Mouse (Mus musculus): ENCODE results near the gene Myadm. TPM values are rescaled to one million over a fixed set of nuclear protein-coding genes. Genes with fewer than 3 reads are reported as not detected.
"Not testable (repeated sequence)": the region's sequence is repeated elsewhere in the genome, so short reads cannot be mapped to it uniquely, and the experiment has no call there.

Gene Myadm
- total RNA-seq, 4 experiments from 2014 or later, result 57.2 to 68.4 (median 58.8) TPM

DNA sequence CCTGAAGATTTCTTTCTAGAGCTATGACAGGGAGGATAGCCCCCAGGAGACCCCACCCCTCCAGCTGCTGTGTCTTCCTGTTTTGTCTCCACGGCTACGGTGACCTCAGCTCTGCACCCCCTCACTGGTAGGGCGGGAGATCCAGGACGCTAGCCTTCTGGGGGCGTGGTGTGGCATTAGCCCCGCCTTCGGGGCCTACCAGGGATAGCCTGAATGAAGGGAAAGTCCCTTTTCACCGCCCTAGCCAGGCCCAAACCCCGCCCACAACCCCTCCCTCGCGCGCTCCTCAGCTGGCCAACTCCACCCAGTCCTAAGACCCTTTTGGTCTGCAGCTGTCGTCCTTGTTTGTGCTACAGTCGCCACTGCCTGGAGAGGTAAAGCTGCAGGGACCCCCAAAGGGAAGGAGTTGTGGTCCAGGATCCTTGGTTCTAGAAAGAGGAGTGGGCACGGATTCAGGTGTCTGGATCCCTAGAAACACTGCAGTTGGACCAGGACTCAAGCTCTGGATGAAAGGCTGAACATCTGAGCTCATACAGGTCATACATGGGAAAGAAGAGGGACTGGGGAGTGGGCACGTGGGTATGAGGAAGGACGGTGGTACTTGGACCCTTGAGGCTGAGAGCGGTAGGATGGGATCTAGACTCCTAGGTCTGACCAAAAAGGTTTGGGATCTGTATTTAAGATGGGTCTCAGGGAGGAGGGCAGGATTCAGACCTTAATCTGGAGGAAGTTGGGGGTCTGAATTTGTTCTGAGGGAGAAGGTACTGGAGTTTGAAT lies 1.6 kb downstream of the Myadm start:
- DNase-seq (ENCODE audit: low spot score in 2 of 2), result peak; percentile 86 to 91

- no peak for DNase-seq (ENCODE audit: low spot score in 2 of 2)
These were observed 2.3 kb downstream of the Myadm start for GRCm38 (mm10) chr7:3291197-3291596.

DNA sequence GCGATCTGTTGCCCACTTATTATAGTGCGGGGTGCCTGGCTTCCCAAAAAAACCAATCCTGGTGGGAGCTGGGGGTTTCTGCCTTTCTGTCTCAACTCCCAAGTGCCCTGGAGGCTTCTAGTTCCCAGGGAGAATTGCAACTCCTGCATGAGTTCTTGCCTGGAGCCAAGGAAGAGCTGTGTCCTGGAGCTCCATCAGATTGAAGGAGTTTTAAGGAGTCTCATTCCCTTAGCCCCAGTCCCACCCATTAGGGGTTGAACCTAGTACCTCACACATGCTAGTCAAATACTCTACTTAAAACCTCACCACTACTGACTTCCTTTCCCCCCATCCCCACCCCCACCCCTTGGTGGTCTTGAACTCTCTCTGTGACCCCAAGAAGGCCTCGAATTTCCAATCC lies 2.9 kb downstream of the Myadm start:
- DNase-seq (ENCODE audit: low spot score in 2 of 2), result no peak

DNA sequence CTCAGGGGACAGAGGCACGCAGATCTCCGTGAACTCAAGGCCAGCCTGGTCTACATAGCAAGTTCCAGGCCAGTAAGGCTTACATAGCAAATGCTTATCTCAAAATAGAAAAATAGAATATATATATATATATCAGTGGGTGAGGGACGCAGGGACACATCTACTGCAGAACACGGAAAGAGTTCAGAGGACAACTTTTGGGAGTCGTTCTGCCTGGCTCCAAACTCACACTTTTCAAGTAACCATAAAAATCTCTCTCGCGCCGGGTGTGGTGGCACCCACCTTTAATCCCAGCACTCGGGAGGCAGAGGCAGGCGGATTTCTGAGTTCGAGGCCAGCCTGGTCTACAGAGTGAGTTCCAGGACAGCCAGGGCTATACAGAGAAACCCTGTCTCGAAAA lies 3.4 kb downstream of the Myadm start:
- not testable (repeated sequence) for DNase-seq (ENCODE audit: low spot score in 2 of 2)

GRCm38 (mm10) chr7:3292791-3293190 lies 3.9 kb downstream of the Myadm start:
- no peak for DNase-seq (ENCODE audit: low spot score in 2 of 2)

GRCm38 (mm10) chr7:3294794-3295193 lies 5.9 kb downstream of the Myadm start:
- no peak for DNase-seq (ENCODE audit: low spot score in 2 of 2)

GRCm38 (mm10) chr7:3295321-3296110 lies 6.6 kb downstream of the Myadm start:
- DNase-seq (ENCODE audit: low spot score in 2 of 2), result no peak

- no peak for DNase-seq (ENCODE audit: low spot score in 2 of 2)
These were observed 7.8 kb downstream of the Myadm start for GRCm38 (mm10) chr7:3296711-3297110.

GRCm38 (mm10) chr7:3299941-3300617 lies 11.2 kb downstream of the Myadm start:
- DNase-seq (ENCODE audit: low spot score in 2 of 2), result peak in 1 of 2 experiments; percentile 38

- DNase-seq (ENCODE audit: low spot score in 2 of 2), result no peak
These were observed 12.2 kb downstream of the Myadm start for GRCm38 (mm10) chr7:3300891-3301627.

GRCm38 (mm10) chr7:3301628-3302555 lies 13.0 kb downstream of the Myadm start:
- no peak for DNase-seq (ENCODE audit: low spot score in 2 of 2)

DNA sequence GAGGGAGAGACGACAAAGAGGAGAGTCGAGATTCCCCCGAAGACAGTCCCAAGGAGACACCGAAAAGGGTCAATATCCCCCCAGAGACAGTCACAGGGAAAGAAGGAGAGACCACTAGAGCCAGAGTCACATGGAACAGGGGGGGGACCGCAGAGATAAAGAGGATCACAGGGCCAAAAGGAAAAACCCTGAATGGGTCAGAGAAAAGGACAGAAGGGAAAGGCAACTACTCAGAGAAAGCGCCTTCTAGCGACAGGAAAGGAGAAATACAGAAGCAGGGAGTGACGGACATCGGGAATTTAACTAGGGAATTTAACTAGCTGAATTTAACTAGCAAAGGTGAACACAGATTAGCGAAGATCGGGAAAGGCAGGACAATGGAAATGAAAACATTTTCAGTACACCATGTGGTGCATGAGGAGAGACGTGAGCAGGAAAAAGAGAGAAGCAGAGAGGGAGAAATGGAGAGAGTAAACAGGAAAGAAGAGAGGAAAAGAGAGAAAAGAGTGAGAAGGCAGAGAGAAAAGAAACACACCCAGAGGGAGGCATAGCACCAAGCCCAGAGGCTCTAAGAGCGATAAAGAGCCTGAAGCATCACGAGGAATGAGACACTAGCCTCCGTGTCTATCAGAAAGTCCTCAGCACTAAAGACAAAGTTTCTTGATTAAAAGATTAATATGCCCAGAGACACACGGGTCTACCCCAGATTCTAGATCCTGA lies 13.8 kb downstream of the Myadm start:
- no peak for DNase-seq (ENCODE audit: low spot score in 2 of 2)

- DNase-seq (ENCODE audit: low spot score in 2 of 2), result peak in 1 of 2 experiments; percentile 70
These were observed 14.4 kb downstream of the Myadm start for GRCm38 (mm10) chr7:3303276-3303781.

GRCm38 (mm10) chr7:3303789-3304188 lies 14.9 kb downstream of the Myadm start:
- no peak for DNase-seq (ENCODE audit: low spot score in 2 of 2)

DNA sequence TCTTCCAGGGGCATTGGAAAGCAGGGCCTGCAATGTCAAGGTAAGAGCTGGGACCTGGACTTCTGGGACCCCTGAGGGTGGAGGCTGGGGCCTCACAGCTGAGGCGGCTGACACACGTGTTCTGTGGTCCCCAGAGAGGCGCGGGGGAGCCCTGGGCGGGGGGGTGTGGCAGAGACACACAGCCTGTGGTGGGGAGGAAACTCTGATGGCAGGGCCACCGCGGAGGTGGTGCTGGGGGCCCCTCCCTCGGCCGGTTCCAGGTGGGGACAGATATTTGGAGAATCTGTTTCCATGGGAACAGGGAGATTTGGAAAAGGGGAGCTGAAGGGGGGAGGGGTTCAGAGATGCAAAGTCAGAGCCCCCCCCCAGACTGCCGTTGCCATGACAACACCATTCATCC lies 15.4 kb downstream of the Myadm start:
- DNase-seq (ENCODE audit: low spot score in 2 of 2), result peak; percentile 46 to 59

DNA sequence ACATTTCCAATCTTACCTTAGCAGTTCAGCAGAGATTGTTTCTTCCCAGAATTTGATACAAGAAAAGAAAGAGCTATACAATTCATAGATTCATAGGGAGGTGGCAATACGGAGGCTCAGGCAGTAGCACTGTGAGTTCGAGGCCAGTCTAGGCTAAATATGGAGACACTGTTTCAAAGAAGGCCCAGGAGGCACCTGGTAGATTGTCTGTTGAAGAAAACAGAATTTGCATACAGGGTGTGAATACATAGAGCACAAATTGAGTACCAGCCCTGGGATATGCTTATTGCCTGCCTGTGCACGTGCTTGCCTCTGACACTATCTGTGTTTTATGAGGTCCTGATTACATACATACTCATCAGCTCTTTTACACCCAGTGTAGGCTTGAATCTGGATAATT lies 17.5 kb downstream of the Myadm start:
- DNase-seq (ENCODE audit: low spot score in 2 of 2), result no peak

DNA sequence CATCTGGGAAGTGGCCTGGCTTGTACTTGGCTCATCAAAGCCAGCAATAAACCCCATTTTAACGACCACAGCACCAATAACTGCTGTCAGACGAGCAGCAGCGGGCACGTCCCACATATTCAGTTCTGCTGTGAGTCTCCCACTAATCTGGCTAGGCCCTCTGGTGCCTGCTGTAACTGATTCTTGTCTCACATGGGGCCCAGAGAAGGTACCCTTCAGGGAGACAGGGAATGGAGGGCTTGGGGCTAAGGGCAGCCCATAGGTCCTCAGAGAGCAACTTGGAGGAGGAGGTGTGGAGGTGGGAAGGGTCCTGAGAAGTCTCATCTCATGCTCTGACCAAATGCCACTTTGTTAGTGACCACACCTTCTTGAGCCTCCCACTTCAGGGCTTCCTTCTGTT lies 19.8 kb downstream of the Myadm start:
- no peak for DNase-seq (ENCODE audit: low spot score in 2 of 2)

- DNase-seq (ENCODE audit: low spot score in 2 of 2), result no peak
These were observed 21.4 kb downstream of the Myadm start for GRCm38 (mm10) chr7:3310233-3310632.

- no peak for DNase-seq (ENCODE audit: low spot score in 2 of 2)
These were observed 24.7 kb downstream of the Myadm start for GRCm38 (mm10) chr7:3313571-3313970.

Measured in layer of hippocampus, adult 8-10 months (tissue).